Mouse (Mus musculus): ENCODE data around the gene Rab3a.

Rab3a gene

DNA sequence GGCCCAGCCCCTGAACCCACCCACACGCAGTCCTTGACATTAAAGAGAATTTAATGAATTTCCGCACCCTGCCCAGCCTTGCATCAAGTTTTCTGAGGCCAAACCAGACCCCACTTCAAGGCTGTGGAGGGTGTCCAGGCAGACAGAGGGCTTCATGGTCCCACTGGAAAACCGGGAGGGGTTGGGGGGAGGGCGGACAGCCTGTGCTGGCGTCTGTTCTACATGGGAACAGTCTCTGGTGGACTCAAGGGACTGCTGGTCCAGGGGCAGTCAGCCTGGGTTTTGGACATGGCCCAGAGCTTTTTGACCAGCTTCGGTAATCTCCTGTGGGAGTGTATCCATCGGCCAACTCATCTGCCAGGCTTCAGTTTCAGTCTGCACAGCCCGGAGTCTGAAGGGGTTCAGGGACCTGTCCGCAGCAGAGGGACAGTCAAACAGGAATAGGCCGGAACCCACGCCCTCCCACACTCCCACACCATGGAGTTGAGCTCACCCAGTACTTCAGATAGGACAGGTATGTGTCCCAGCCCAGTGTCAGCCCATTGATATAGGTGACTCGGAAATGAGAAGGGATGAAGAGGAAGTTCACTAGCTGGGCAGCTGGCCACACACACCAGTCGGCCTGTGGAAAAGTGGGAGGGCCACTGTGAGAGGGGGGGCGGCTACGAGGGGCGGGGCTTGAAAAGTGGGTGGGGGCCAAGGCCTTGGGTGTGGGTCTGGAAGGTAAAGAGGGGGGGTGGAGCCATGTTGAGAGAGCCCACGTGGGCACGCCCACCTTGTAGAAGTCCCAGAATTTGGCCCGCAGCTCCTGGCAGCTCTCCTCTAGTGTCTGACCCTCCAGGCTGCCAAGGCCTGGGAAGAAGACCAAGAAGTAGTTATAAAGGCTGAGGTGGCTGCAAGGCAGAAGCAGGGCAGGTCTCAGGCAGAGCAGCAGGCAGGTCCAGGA is 4.4 kb downstream of the Rab3a start:
- peak; percentile 88 for DNase-seq (ENCODE audit: low read depth, low spot score)

DNA sequence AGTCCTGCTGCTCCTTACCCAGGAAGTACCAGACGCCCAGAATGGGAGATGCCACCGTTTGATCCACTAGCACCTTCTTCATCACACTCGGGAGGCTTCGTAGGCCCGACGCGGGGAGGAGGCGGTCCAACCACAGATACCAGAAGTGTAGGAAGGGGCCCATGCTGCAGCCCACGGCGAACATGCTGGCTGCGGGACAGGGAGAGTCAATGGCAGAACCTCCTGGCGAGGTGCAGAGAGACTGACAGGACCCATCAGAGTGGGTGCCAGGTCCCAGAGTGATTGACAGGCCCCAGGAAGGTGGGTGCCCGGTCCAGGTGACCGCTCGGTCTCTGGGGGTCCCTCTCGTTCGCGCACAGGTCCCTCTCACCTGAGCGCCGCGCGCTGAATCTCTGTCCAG is 5.9 kb downstream of the Rab3a start:
- peak; percentile 56 for DNase-seq (ENCODE audit: low read depth, low spot score)

DNA sequence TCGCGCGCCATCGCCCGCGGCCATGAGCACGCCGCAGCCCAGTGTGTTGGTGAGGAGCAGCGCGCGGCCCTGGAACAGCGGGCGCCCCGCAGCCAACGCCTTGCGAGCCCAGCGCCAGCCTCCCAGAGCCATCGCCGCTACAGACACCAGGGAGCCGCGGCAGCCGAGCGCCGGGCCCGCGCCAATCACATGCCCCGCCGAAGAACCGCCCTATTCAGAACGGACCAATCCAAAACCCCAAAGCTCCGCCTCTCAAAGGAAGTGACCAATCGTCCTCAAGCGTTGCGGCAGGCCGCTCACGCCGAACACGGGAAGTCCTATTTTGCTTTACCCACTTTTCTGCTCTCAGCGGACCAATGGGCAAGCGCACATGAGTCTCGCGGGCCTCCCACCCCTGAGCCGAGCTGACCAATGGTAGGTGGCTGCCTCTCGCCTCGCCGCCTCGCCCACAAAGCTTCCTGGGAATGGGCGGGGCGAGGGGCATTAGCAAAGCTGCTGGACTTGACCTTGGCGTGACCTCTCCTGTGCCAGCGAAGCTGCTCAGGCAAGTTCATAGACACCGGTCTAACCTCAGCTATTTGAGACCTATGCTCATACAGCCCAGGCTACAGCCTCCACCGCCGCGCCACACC is 6.4 kb downstream of the Rab3a start, which contains the start of gene Mpv17l2:
TSS of gene Mpv17l2 (minus strand) at position 172 of the 632 bp plus-strand sequence.
- DNase-seq (ENCODE audit: low read depth, low spot score), result peak; percentile 100

DNA sequence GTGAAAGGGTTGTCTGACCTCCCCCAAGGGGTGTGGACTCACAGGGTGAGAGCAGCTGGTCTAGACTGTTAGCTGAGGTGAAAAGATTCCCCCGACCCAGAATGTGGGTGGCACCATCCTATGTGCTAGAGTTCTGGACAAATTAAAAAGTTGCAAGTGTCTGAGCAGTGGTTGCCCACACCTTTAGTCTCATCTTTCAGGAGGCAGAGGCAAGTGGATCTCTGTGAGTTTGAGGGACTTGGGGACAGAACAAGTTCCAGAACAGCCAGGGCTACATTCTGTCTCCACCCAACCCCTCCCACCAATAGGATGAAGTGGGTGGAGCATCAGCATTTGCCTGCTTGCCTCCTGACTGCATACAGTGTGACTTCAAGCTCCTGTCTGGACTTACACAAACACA is 7.6 kb downstream of the Rab3a start:
- DNase-seq (ENCODE audit: low read depth, low spot score), result peak; percentile 62

DNA sequence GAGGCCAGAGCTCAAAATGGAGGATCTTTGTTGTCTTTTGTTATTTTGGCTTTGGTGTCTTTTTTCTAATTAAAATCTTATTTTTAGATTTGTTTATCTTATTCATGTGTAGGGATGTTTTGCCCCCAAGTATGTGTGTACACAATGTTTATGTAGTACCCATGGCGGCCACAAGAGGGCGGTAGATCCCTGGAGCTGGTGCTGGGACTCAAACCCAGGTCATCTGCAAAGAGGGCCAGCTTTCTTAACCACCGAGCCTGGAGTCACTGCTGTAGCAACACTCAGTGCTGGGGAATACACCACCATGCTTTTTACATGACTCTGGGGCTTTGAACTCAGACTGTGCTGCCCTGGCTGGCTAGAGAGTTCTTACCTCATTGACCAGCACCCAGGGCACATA is 8.9 kb downstream of the Rab3a start:
- peak; percentile 75 for DNase-seq (ENCODE audit: low read depth, low spot score)

DNA sequence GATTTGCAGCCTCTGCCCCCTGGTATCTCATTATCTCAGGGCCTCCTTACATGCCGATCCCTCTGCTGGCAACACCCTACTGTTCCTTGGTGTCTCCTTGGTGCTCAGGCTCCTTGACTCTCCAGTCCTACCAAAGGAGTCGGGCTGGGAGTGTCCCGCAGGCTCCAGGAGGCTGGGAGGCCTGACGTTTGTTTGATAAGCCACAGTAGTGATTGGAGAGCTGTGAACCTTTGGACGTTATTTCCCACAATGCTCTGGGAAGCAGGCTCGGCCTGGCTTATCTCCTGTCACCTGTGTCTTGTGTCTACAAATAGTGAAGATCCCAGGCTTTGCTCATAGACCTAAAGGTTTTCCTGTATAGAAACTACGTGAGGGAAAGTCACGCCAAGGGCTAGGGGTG is 9.5 kb downstream of the Rab3a start:
- DNase-seq (ENCODE audit: low read depth, low spot score), result no peak

DNA sequence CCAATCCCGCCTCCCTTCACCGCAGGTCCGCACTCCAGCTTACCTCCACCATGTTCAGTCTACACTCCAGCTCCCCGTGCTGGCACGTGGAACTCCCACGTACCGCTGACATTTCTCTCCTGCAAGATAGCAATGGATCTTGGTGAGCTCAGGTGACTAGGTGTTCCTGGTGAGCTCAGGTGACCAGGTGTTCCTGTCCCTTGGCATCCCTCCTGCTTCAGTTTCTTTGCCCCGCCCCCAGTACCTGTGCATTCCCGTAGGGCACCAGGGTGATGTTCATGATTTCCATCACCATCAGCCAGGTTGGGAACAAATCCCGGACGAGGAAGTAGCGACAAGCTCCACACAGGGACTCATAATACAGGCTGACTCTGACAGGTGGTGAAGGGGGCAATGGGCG is 10.2 kb downstream of the Rab3a start:
- DNase-seq (ENCODE audit: low read depth, low spot score), result no peak

DNA sequence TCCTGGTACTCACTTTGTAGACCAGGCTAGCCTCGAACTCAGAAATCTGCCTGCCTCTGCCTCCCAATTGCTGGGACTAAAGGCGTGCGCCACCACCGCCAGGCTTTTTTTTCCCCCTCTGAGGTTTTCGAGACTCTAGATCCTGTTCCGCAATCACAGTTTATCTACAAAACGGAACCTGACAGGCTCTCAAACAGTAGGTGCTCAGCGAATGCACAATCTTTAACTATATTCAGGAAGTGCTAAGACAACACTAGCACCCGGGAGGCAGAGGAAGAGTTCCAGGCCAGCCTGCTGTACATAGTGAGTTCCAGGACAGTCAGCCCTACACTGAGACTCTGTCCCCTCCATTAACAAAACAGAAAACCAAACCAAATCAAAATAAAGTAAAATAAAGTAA is 10.8 kb downstream of the Rab3a start:
- DNase-seq (ENCODE audit: low read depth, low spot score), result no peak

DNA sequence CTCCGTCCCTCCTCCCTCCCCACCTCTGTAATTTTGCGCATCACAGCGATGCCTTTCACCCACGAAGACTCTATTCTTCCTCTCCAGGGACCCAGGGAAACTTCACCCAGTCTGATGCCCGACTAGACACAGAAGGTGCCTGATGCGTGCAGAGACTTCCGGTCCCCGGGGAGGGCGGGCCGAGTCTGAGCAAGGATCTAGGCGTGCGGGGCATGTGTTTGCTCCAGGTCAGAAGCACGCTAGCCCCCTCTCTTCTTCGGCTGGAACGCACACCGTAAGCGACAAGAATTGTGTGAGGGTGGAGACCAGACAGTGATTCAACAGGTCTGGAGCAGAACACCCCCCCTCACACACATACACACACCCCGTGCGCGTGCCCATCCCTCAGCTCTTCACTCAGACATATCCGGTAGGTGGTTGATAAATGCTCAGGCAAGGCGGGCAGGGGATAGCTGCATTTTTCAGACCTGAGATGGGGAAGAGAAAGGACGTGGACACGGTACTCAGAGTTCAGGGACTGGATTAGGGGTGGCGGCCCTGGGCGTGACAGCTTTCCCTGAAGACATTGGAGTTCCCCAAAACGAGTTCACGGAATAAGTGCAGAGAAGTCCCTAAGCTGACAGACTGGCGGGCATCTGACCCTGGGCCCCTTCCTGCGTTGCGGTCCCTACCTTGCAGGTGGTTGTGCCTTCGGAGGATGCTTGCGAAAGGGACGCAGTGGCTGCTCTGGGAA is 11.5 kb downstream of the Rab3a start:
- DNase-seq (ENCODE audit: low read depth, low spot score), result peak; percentile 55

DNA sequence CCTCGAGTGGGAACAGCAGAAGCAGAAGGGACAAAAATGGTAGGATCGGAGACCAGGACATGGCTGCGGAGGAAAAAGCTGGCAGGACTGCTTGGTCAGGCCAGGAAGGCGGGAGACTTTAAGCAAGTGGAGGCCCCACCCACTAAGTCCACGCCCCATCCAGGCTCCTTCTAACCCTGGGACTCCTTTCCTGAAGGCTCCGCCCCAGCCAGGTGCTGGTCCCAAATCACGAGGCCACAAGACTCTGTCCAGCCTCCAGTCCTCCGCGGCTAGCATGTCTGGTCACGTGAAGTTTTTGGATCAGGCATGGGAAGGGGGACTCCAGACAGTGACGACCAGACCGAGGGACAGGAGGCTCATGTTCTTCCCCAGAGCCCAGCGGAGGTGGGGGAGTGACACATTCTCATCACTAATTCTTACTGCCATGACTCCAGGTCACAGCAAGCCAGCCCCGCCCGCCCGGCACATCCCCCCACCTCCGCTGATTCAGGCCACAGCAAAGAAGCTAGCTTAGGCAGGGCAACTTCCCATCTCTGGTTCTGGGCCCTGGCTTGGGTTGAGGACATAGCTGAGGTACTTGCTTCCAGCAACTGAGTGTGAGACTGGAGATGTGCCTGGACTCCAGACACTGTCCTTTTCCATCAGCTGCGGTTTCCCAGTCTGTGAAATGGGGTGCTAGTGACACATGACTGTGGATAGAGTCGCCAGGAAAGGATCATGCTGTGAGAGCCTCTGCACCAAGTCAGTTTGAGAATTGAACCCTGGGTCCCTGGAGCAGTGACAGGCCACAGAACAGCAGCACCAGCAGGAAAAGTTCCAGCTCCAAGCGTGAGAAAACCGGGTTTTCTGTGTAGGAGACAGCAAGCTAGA is 12.3 kb downstream of the Rab3a start:
- peak; percentile 94 for DNase-seq (ENCODE audit: low read depth, low spot score)

DNA sequence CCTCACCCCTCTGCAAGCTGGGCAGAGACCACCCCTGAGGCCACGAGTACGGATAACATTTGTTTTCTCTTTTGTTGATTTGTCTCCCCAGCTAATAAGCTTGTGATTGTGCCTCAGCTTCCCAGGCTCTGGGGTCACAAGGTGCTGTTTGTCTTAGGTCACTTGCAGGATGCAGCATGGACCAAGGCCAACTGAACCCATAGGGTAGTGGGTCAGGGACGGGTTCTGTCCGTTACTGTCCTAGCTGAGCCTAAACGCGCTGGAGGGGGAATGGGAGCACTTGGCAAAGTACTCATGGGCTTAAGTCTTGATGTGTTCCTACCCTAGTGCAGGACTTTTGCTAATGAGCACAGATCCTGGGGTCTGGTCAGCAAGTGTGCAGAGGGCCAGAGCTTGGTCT is 13.0 kb downstream of the Rab3a start:
- DNase-seq (ENCODE audit: low read depth, low spot score), result no peak

DNA sequence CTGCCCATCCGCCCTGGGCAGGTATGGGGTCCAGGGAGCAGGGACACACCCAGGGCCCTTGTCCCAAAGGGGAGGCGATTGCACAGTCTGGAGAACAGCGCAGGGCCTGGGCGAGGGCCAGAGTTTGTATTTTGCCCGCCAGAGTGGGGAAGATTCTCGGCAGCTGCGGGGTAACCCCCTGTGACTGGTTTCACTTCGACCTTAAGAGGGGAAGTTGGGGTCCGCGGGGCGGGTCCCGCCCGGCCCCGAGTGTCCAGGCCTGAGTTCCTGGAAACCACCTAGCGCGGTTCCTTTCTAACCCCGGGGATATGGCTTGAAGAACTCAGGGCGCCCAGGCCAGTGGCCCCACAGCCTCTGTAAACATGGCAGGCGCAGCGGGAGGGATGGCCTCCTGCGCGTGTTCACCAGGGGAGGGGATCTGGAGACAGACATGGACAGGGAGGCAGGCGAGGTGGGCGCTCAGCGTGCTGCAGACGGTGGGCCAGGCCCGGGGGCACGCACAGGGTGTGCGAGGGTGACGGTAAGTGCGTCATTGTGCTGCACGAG is 13.8 kb downstream of the Rab3a start:
- no peak for DNase-seq (ENCODE audit: low read depth, low spot score)

DNA sequence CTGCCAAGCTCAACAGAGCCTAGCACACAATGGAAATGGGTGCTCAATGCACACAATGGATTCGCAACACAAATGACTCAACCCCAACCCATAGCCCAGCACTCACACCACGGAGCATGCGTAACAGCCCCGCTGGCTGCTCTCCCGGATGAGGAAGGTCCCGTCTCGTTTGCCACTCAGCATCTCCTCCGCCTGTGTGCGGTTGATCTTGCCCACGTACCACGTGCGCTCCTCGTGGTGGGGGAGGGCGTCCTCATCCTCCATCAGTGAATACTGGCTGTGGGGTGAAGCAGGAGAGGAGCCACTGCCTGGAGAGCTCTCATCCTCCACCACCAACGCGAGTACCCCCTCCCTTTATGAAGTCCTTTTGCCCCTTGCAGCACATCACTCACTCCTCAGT is 14.5 kb downstream of the Rab3a start:
- peak; percentile 93 for DNase-seq (ENCODE audit: low read depth, low spot score)

DNA sequence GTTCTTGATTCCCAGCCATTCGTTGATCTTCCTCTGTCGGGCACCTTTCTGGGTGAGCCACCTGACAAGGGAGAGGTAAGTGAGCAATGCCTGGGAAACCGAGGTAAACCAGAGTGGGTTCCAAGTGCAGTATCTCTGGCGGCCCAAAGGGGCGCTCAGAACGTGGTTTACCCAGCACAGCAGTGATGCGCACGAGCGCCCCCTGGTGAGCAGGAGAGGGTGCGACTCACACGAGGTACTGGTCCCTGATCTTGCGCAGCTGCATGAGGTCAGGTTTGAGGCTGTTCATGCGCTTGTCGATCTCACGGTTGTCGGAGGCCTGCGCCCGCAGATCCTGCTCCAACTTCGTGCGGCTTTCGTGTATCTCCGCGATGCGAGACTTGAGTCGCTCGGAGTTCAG is 14.9 kb downstream of the Rab3a start:
- peak; percentile 97 for DNase-seq (ENCODE audit: low read depth, low spot score)

DNA sequence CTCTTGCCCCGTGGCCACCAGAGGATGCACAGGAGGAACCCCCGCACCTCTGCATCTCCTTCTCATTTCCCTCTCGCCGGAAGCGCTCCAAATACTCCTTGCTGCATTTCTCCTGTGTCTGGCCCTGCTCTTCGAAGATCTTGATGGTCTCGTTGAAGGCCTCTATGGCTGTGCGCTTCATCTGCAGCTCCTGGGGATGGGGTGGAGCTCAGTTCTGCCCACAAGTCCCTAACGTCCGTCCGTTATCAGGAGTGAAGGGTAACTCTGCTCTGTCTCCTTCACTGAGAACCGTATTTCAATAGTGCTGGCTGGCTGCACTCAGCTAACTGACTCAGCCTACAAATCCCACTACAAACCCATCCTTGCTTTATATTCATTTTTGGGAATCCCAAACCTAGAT is 15.4 kb downstream of the Rab3a start:
- DNase-seq (ENCODE audit: low read depth, low spot score), result no peak

DNA sequence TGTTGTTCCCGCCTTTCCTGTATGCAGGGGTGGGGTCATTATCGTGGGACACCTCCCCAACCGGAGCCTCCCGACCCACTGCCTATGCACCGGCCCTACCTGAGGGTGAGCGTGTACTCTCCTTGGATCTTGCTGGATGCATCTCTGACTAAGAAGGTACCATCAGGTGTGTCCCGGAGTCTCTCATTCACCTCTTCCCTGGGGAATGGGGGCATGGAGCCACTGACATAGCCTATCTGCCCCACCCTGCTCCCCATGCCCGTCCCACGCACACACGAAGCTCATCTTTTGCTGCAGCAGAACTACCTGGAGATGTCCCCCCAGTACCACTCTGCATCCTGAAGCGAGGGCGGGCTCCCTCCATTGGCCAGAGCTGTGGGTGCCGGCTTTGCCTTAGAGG is 16.3 kb downstream of the Rab3a start:
- no peak for DNase-seq (ENCODE audit: low read depth, low spot score)

DNA sequence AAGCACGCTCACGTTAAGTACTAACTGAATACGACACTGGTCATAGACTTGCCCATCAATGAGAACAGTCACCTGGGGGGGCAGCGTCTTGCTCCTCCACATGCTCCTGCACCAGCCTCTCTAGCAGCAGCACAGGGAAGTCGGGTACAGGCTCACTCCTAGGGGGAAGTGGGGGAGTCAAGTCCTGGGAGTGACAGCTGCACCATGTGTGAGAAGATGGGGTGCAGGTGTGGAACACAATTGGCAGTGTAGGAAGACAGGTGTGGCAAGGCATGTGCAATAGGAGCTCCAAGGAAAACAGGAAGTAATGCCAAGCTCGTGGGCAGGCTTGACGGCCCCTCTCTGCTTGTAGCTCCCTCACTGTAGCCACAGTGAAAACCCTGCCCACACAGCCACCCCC is 16.7 kb downstream of the Rab3a start:
- no peak for DNase-seq (ENCODE audit: low read depth, low spot score)

DNA sequence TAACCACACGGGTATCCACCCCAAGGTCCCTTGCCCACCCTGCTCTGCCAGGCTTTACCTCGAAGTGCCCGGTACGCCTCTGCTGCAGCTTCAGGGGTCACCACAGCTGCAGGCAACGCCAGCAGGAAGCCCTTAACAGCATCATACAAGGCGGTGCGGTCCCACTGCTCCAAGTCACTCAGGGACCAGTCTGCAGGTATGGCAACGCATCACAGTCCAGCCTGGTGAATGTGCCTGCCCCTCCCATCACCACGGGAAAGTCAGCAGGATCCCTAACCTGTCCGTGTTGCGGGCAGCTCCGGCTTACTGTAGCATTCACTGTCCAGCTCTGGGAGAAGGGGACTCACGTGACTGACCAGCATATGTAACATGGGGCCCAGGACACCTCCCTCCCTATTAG is 17.6 kb downstream of the Rab3a start:
- no peak for DNase-seq (ENCODE audit: low read depth, low spot score)

DNA sequence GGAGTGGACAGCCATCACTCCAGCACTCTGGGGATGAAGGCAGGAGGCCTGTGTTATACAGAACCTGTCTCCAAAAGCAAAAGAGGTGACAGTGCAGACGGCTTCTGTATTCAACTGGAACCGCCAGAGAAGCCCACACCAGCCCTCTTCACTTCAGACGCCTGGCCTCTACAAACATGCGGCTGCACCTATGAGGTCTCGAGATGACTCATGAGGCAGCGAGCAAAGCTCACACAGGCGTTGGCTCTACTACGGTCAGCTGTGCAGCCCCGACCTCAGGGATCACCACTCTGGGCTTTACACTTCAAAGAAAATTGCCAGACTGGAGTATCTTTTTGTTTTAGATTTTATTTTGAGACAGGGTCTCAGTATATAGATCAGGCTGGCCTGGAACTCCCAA is 18.4 kb downstream of the Rab3a start:
- no peak for DNase-seq (ENCODE audit: low read depth, low spot score)

DNA sequence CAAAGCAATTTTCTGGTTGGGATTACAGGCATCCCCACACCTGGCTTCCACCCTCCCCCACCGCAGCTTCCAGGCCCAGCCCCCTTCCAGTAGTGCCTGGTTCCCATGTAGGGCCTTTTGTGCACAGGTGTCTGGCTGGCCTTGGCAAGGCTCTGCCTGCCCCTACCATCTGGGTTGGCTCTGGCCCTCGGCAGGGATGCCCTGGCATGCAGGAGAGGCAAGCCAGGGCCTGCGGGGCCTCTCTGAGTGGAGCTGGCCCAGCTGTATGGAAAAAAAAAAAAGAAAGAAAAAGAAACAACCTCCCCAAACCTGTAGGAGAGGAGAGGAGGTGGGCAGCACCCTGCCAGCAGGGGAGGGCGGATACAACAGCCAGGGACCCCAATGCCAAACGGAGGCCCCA is 18.9 kb downstream of the Rab3a start:
- DNase-seq (ENCODE audit: low read depth, low spot score), result no peak

DNA sequence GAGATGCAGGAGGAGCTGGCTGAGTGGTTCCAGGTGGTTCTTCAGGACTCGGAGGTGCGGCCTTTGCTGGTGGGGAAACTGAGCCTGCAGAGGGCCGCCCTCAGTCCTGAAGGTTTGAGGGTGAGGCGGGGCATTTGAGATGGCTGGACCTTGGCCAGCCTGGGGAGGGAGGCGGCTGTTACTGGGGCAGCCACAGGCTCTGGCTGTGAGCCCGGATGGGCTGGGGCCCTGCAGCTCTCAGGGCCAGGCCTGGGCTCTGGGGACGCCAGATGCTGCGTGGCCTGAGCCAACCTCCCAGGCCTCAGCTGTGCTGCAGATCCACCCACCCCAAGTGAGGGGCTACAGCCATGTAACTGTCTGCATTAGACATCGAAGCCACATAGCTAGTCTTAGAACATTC is 19.4 kb downstream of the Rab3a start:
- DNase-seq (ENCODE audit: low read depth, low spot score), result no peak
